Mouse (Mus musculus) Muller cell, postnatal 12 days (primary cell): ENCODE results near the gene 2900011O08Rik.

ENCODE experiments used
- DNase-seq: peaks from one replicate; pipeline ENCODE4 v3.0.0-alpha.2; 2015; ENCODE audit errors: inconsistent ontology term

Gene 2900011O08Rik

GRCm38 (mm10) chr16:14131838-14132237, 145.4 kb downstream of the 2900011O08Rik start:
- no peak for DNase-seq

DNA sequence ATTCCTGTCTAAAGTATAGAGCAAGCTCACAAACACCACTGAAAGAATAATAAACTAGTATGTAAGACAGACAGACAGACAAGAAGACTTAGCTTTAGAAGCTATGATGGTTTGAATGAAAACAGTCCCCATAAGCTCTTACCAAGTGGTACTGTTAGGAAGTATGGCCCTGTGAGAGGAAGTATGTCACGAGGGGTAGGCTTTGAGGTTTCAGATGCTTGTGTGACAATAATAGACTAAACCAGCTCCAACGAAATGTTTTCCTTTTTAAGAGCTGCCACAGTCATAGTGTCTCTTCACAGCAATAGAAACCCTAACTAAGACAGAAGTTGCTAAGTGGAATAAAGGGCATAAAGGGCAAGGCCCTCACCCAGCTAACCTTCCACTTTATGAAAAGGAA, 148.6 kb downstream of the 2900011O08Rik start:
- no peak for DNase-seq

DNA sequence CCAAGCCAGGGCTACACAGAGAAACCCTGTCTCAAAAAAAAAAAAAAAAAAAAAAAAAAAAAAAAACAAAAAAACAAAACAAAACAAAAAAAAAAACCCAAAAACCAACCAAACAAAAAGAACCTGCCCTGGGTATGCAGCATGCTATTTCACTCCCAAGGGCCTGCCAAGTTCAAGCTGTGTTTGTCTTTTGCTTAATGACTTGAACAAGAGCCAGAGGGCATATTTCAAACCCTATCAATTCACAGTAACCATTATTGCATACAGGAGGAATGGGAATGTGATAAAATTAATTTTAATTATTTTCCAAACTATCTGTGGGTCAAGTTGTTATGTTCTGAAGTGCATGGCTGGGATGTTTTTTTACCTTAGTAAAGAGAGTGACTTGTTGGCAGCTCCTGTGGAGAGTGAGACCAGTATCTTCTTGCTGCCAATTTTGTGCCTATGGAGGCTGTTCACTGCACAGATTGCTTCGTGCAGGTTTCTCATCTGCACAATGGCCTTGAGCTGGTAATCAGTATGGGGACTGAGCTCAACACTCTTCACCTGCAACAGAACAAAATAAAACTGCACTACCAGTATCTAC, 151.7 kb downstream of the 2900011O08Rik start:
- peak; percentile 60 for DNase-seq

GRCm38 (mm10) chr16:14139106-14139505, 152.7 kb downstream of the 2900011O08Rik start:
- DNase-seq: no peak

GRCm38 (mm10) chr16:14143298-14143697, 156.9 kb downstream of the 2900011O08Rik start:
- no peak for DNase-seq

DNA sequence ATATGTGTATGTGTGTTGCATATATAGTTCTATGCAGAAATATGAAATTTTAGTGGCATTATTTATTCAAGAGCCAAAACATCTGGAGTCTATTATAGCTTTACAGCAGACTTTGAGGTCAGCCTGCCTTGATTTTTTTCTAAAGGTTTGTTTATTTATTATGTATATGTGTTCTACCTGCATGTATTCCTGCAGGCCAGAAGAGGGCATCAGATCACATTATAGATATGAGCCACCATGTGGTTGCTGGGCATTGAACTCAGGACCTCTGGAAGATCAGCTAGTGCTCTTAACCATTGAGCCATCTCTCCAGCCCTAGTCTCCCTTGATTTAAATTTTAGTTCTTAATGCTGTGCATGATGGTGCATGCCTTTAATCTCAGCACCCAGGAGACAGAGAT, 161.3 kb downstream of the 2900011O08Rik start:
- no peak for DNase-seq
